Mouse (Mus musculus) neural tube, embryonic 11.5 days (tissue): ENCODE data around the gene Vmn2r103. TPM values are rescaled to one million over a fixed set of nuclear protein-coding genes. Genes with fewer than 3 reads are reported as not detected.

Experiments
- ATAC-seq: fragments of 200-750 bp; cut with Nextera tagmentation; 2 replicates; pipeline ENCODE4 v1.8.0; 2017; ENCODE audit warnings: moderate number of reproducible peaks, mild to moderate bottlenecking, moderate TSS enrichment, moderate library complexity; ENCODE audit not compliant: insufficient read depth, low FRiP score, low TSS enrichment
- DNase-seq: peaks from one replicate; pipeline ENCODE4 v3.0.0-alpha.2; 2015; ENCODE audit warnings: low spot score
- H3K27ac ChIP-seq: fragments of 300-500 bp; sonication (generic); 2 replicates; pipeline ENCODE4 v1.5.1; 2014; ENCODE audit warnings: low read depth, mild to moderate bottlenecking, low read length
- H3K27me3 ChIP-seq: fragments of 300-500 bp; sonication (generic); 2 replicates; pipeline ENCODE4 v1.6.1; 2014; ENCODE audit warnings: mild to moderate bottlenecking, low read length, mixed read lengths; ENCODE audit not compliant: control insufficient read depth, insufficient read depth
- H3K36me3 ChIP-seq: fragments of 300-500 bp; sonication (generic); 2 replicates; pipeline ENCODE4 v1.6.1; 2014; ENCODE audit warnings: mild to moderate bottlenecking, low read length, moderate library complexity, mixed read lengths; ENCODE audit not compliant: control insufficient read depth, insufficient read depth
- H3K4me1 ChIP-seq: fragments of 300-500 bp; sonication (generic); 2 replicates; pipeline ENCODE4 v1.6.1; 2014; ENCODE audit warnings: low read length, mixed read lengths; ENCODE audit not compliant: control insufficient read depth, insufficient read depth
- H3K4me2 ChIP-seq: fragments of 300-500 bp; sonication (generic); 2 replicates; pipeline ENCODE4 v1.6.1; 2014; ENCODE audit warnings: low read depth, mild to moderate bottlenecking, moderate library complexity
- H3K4me3 ChIP-seq: fragments of 300-500 bp; sonication (generic); 2 replicates; pipeline ENCODE4 v1.5.1; 2014; ENCODE audit warnings: low read depth, low read length
- H3K9ac ChIP-seq: fragments of 300-500 bp; sonication (generic); 2 replicates; pipeline ENCODE4 v1.6.1; 2014; ENCODE audit warnings: mild to moderate bottlenecking, low read length
- H3K9me3 ChIP-seq: fragments of 300-500 bp; sonication (generic); 2 replicates; pipeline ENCODE4 v1.6.1; 2016; ENCODE audit warnings: low read length; ENCODE audit not compliant: control insufficient read depth
- WGBS: fragments of 180-500 bp; shearing (Covaris S2); extraction: QIAGEN DNeasy Blood & Tissue Kit; methylation state at CpG from one replicate; pipeline ENCODE4 v1.1.7; 2014; 5-methylcytosine and 5-hydroxymethylcytosine counted together
- polyA plus RNA-seq: library from polyadenylated mRNA; unstranded; fragments of >200 nt; fragmentation: Nextera tagmentation; extraction: Ambion mirVana; gene quantifications from 2 replicates; pipeline ENCODE4 v1.2.1, GENCODE M21; 2014

The Vmn2r103 gene
- polyA plus RNA-seq = not detected in 2 replicates

- Histone ChIP-seq H3K27ac (no peak within 1 kb of the TSS), H3K9ac (no peak within 1 kb of the TSS), H3K27me3 (no peaks in the 10 kb centered on the region), H3K4me3 (no peak within 1 kb of the TSS), H3K4me2 (no peak within 1 kb of the TSS), H3K36me3 (no peaks in the 10 kb centered on the region), H3K4me1 (no peaks in the 10 kb centered on the region), H3K9me3 (no peaks in the 10 kb centered on the region)
- 70% methylated on average over 4 of the region's 4 CpGs for WGBS
- DNase-seq (no peak), ATAC-seq (no peak)
These were observed at the start of gene Vmn2r103 for GRCm38 (mm10) chr17:19773063-19773462. Gene Vmn2r103, plus strand, starts transcription at chr17:19773363.

DNA sequence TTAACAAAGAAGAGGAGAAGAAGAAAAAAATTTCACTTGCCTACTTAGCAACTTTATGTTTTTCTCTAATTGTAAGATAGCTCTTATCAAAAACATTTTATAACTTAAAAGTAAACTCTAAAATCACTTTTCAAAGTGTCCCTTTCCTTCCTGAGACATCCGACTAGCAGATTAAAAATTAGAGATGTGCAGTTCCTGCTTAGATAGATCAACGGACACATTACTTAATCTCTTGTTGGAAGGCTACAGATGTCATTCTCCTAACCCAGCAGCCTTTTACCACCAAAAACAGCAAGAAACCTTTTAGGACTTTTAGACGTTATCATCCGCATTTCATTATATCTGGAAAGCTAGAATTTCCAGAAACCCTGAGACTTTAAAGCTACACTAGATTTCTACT, 5.8 kb downstream of the Vmn2r103 start:
- WGBS = 88% methylated on average over 4 of the region's 4 CpGs
- no peak for ATAC-seq

GRCm38 (mm10) chr17:19789248-19789647, 16.1 kb downstream of the Vmn2r103 start:
- Histone ChIP-seq H3K27ac (no peak overlapping the region), H3K4me3 (no peak overlapping the region), H3K9me3 (no peaks in the 10 kb centered on the region), H3K4me1 (no peaks in the 10 kb centered on the region), H3K36me3 (no peaks in the 10 kb centered on the region), H3K4me2 (no peak overlapping the region), H3K9ac (no peak overlapping the region), H3K27me3 (no peaks in the 10 kb centered on the region)
- DNase-seq = no peak
- ATAC-seq = no peak
- WGBS = 71% methylated on average over 1 of the region's 1 CpGs

More for the DNA sequence above, 5.8 kb downstream of the Vmn2r103 start:
- DNase-seq = no peak
- H3K4me1 ChIP-seq = no peaks in the 10 kb centered on the region
- H3K36me3 ChIP-seq = no peaks in the 10 kb centered on the region
- H3K27ac ChIP-seq = no peak overlapping the region
- H3K27me3 ChIP-seq = no peaks in the 10 kb centered on the region
- no peak overlapping the region for H3K4me3 ChIP-seq
- H3K9ac ChIP-seq = no peak overlapping the region
- no peak overlapping the region for H3K4me2 ChIP-seq
- H3K9me3 ChIP-seq = no peaks in the 10 kb centered on the region

Other genes with a start within 250 kb of the Vmn2r103 start
- not detected in 2 replicates for gene Vmn2r101, start 196.1 kb upstream of the Vmn2r103 start, polyA plus RNA-seq
- not detected in 2 replicates for gene Vmn2r102, start 113.0 kb upstream of the Vmn2r103 start, polyA plus RNA-seq